Mouse (Mus musculus): ENCODE measurements around the gene Adamtsl1.

Adamtsl1 gene

DNA sequence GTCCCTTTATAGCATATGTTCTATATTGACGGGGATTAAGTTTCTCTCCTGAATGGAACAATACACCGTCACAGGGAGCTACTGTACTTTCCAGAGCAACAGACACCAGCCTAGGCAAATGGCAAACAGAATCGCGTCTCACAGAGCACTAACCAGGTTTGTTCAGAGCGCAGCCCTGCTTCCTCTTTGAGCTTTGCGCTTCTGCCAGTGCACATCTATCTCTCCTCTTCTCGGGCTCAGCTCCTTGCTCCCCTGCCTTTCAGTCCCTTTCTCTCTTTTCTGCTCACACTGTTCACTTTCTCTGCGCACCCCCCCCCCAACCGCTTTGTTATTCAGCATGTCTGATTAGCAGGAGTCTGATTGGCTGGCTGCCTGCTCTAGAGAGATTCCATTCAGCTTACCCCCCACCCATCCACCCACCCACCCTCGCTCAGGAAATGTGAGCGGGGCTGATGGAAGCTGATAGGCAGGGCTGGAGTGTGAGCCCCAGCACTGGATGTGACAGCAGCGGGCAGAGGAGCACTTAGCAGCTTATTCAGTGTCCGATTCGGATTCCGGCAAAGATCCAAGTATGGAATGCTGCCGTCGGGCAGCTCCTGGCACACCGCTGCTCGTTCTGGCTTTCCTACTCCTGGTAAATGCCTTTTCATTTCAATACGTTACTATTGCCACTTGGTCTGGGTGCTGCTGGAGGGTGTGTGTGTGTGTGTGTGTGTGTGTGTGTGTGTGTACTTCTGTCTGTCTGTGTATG is 539.7 kb downstream of the Adamtsl1 start:
- peak; percentile 94 for DNase-seq (ENCODE audit: inconsistent ontology term)

DNA sequence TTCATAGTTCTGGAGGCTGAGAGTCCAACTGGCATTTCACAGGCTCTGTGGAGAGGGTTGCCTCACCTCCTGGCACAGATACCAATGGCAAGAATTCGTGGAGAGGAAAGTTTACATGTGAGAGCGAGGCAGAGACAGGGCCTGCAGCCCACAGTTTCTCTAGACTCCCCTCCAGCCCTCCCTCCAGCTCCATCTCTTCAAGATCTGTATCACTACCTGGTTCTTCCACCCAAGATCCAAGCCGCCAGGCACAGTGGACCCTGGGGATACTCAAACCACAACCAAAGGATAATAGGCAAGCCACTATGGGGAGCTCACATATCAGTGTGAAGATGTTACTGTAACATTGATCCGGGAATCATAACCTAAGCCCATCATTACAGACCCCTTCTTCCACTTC is 546.6 kb downstream of the Adamtsl1 start:
- no peak for DNase-seq (ENCODE audit: inconsistent ontology term)

GRCm38 (mm10) chr4:86068376-86068775 is 554.4 kb downstream of the Adamtsl1 start:
- DNase-seq (ENCODE audit: inconsistent ontology term) = no peak

DNA sequence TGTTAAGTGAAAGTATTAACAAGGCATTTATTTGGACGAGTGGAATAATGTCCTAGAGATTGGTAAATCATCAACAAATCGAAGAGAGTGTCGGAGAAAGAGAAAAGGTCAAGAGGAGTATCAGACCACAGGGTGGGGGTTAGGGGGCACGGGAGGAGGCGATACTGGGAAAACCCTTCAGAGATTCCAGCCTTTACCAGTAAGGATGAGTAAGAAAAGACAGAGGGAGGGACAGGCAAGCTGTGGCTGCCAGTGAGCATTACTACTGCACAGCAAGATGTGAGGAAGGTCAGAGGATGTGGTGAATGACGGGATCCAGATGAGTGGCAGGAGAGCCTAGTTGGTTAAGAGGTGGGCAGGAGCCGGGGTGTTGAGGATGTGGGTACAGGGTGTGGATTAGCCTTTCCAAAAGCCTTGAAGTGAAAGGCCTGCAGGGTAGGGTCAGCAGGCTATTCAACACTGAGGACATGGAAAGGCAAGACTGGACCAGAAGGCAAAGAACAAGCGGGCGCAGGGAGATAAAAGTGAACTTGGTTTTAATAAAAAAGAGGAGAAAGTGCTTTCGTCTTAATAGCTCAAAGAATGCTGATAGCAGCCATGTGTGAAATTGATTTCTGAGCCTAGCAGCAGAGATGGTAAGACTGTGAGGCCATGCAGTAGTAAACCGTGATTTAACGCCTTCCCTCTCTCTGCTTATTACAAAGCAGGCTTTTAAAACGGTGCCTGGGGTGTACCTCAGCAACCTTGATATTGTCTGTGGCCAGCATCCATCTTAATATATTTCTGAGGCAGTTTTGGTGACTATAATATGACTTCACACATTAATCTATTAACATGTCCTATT is 555.1 kb downstream of the Adamtsl1 start:
- DNase-seq (ENCODE audit: inconsistent ontology term) = peak; percentile 37

DNA sequence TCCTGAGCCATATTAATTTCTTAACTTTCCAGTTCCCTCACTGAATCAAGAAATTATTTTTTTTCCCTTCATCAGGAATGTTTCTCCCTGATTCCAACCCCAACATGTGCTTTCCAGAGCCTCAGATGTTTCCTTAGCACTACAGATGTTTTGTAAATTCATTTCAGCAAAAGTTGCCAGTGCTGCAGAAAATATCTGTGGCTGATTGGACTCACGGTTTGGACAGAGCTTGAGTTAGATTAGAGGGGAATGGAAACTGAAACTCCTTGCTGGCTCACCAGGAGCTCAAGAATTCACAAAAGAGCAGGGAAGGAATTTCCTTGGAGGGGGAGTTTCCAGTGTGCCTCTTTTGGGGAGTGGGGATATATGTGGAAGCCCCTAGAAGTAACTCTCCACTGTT is 560.9 kb downstream of the Adamtsl1 start:
- DNase-seq (ENCODE audit: inconsistent ontology term) = no peak

GRCm38 (mm10) chr4:86077355-86077754 is 563.4 kb downstream of the Adamtsl1 start:
- no peak for DNase-seq (ENCODE audit: inconsistent ontology term)

DNA sequence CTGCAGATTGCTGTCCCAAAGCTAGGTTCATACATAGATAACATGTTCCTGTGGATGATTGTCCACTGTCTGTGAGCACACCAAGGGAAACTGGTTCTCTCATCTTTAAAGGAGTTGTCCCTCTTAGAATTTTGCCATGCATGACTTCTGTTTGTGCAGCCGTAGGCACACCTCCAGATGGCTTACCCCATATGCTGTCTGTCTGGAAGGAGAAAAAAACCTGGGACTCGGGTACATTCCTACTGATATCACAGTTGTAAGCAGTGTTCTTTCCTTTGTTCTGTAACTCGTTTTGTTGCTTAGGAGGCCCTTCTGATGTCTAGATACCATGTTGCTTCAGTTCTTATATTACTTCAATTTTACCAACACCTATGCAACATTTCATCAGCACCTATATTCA is 563.9 kb downstream of the Adamtsl1 start:
- no peak for DNase-seq (ENCODE audit: inconsistent ontology term)

GRCm38 (mm10) chr4:86087508-86087907 is 573.5 kb downstream of the Adamtsl1 start:
- DNase-seq (ENCODE audit: inconsistent ontology term) = no peak

GRCm38 (mm10) chr4:86103207-86103606 is 589.2 kb downstream of the Adamtsl1 start:
- DNase-seq (ENCODE audit: inconsistent ontology term) = no peak

- DNase-seq (ENCODE audit: inconsistent ontology term) = no peak
Measured at GRCm38 (mm10) chr4:86108325-86108724, 594.4 kb downstream of the Adamtsl1 start.

DNA sequence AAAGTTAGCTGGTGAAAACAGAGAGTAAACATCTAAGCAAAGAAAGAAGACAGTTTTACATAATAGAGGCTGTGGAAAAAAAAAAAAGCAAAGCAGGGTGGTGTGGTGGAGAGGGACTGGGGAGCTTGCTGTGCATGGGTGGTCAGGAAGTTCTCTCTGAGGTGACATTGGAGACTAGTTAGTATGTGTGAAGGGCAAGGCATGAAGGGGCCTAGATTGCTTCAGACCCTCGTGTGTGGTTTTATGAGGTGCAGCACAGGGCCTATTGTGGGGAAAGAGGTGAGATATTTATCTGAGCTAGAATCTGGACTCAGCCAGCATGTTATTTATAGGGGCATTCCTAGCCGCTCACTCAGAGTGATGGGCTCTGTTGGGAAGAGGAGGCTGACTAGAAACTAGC is 605.1 kb downstream of the Adamtsl1 start:
- DNase-seq (ENCODE audit: inconsistent ontology term) = no peak

DNA sequence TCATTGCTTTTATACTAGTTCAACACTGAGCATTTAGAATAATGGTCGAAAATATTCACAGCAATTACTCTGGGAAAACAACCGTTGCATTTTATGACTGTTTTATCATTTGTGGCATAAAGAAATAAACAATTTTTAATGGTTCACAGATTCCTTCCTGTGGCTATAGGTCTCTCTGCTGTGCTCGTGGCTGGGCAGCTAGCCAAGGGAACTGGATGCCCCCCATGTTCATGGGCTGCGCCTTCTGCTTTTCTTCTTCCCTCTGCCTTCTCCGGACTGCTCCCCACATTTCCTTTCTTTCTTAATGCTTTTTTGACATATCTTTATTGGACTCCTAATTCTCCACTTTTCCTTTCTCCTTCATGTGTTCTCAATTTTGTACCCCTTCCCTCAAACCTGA is 608.5 kb downstream of the Adamtsl1 start:
- DNase-seq (ENCODE audit: inconsistent ontology term) = no peak

DNA sequence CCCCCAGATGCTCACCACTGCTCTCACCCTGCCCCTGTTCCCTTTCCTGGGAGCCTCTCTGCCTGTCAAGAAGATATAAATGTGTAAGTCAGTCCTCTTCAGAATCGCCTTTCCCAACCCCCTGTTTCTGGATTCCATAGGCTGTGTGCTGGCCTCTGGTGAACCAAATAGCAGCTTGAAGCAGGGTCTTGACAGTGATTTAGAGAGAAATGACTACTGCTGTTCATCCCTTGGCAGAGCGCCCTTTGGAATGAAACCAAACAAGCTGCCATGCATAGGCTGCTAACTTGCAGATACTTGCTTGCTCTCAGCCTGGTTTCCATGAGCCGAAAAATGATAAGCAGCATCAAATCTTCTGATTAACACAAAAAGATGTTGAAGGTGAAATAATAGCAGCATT is 610.4 kb downstream of the Adamtsl1 start:
- DNase-seq (ENCODE audit: inconsistent ontology term) = peak; percentile 75

GRCm38 (mm10) chr4:86126636-86127035 is 612.7 kb downstream of the Adamtsl1 start:
- DNase-seq (ENCODE audit: inconsistent ontology term) = peak; percentile 78

DNA sequence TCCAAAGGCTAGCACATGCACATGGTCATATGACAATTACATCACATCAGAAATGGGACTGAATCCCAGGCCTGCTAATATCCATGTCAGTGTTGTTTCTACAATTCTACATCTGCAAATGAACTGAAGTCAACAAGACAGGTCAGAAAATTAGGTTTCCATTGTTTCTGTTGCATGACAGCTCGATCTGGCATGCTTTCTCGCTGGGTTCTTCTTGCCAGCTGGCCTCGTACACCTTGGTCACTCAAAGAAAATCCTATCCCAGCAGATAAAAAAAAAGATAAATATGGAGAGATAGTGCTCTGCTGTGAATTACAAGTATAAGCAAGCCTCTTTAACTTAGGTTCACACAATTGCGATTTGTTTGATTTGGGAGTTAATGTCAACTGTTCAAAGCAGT is 644.6 kb downstream of the Adamtsl1 start:
- no peak for DNase-seq (ENCODE audit: inconsistent ontology term)

DNA sequence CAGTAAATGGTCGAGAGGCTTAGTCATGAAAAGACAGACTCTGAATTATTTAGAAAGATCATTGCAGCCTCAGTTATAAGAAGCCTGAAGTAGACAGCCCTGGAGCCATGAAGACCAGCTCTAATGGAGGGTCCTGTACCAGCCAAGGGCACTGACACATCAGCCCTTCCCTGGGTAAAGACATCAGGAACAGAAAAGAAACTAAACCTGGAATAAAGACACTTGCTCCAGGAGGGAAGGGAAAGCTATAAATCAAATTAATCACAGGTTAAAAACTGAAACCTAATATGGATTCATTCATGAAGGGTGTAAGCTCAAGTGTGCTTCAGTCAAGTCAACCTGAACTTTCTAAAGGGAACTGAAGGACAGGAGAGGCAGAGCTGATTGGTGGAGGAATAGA is 645.4 kb downstream of the Adamtsl1 start:
- DNase-seq (ENCODE audit: inconsistent ontology term) = no peak

DNA sequence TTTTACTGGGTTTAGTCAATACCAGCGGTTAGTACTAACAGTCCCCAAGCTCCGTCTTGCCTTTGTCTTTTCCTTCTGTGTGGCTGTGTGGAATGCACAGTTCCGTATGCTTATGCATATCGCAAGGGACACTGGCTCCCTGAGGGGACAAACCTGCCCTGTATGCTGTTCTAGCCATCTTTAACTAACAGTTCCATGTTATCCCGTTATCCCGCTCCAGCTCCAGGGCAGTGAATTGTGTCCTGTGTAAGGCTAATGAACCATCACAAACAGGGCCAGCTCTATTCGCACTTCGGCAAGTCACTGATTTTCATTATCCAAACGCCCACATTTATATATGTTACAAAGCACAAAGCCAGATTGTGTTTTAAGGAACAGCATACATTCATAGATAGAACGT is 656.8 kb downstream of the Adamtsl1 start:
- DNase-seq (ENCODE audit: inconsistent ontology term) = peak; percentile 48

- DNase-seq (ENCODE audit: inconsistent ontology term) = peak; percentile 67
Measured at GRCm38 (mm10) chr4:86171461-86171860, 657.5 kb downstream of the Adamtsl1 start.

DNA sequence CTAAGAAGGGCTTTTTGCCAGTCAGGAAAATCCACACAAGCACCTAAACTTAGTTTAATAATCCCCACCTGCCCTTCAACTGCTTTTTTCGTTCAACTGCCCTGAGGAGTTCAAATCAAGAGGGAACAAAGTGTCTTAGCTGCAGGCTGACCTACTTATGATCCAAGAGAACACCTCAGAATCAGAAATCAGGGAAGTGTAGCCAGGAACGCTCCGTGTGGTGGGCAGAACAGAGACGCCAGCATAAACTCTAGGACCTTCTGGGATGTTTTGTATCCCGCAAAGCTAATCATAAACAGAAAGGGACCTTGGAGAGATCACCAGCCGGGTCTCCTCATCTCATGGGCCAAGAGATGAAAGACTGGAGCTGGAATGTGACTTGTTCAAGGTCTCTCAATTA is 663.5 kb downstream of the Adamtsl1 start:
- DNase-seq (ENCODE audit: inconsistent ontology term) = no peak

- DNase-seq (ENCODE audit: inconsistent ontology term) = no peak
Measured at GRCm38 (mm10) chr4:86178116-86178515, 664.1 kb downstream of the Adamtsl1 start.

DNA sequence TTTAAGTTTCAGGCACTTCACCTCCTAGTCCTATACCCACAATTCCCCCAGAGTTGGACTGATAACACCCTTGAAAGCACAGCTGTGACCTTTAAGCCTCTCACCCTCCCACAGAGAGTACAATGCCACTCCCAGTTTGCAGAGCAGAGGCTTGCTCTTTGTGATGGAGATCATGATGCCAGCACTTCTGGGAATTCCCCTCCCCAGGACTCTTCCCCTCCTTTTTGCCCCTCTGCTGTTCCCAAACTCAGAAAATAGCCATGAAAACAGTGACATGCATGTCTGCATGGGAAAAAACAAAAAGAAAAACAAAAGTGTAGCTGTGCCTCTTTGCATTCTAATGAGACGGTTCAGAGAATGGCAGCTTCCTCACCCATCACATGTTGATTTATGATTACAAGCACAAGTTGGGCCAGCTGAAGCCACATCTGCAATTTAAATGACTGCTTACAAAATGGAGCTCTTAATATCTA is 669.8 kb downstream of the Adamtsl1 start:
- DNase-seq (ENCODE audit: inconsistent ontology term) = no peak

GRCm38 (mm10) chr4:86189853-86190252 is 675.9 kb downstream of the Adamtsl1 start:
- DNase-seq (ENCODE audit: inconsistent ontology term) = peak; percentile 84

- DNase-seq (ENCODE audit: inconsistent ontology term) = no peak
Measured at GRCm38 (mm10) chr4:86191195-86191594, 677.2 kb downstream of the Adamtsl1 start.

Data from Muller cell, postnatal 12 days (primary cell).